Mouse (Mus musculus): ENCODE results near the gene Olfr130.

The Olfr130 gene

DNA sequence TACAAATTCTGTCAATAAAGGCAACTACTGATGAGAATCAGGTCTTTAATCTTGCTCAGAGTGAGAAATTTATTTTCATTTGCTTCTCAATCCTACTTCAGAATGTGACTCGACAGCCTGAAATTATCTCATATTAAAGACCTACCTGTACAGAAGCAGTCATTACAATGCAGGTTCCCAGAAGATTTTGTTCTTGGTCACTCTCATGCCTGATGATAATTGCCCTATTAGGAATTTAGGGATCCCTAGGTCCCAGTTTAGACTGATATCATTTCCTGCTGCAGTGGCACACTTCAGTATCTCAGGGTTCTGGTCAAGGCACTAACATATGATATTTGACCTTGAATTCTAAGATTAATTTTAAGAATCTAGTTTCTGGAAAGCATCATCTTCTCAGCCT is at the start of gene Olfr130:
Olfr130 (plus strand) TSS at position 301 of the 400 bp plus-strand sequence.
- DNase-seq (ENCODE audit: low read depth) = no peak

DNA sequence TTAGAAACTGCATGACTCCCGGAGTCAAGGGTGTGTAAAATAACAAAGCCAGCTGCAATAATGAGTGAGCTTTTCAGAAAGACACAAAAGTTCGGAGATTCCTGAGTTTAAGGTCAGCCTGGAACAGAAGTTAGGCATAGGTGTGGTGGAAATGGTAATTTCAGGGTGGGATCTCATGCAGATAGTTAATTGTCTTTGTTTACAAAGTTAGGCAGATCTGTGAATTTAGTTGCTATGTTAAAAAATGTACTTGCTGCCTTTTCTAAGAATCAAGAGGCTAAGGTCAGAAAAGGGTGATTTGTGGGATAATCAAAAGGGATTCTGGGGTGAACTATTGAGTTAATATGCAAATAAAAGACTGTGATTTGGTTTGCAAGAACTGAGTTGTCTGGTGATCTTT is 47.4 kb upstream of the Olfr130 start:
- no peak for DNase-seq (ENCODE audit: low read depth)

DNA sequence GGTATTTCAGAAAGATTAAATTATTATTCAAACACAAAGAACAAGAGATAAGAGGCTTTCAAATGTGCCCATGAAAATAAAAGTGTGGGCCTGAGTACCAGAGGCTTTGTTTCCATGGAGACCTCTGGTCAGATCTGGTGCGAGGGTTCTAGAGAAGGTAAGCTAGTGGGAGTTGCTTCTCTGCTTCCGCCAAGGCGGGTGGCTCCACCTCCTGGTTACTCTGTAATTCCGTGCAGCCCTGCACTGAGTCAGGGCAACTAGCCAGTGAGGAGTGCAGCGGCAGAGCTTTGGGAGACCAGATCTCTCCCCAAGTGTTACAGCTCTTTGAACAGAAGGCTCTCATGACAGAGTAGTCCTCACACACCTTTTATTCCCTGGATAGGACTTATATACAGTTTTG is 37.4 kb upstream of the Olfr130 start:
- no peak for DNase-seq (ENCODE audit: low read depth)

- DNase-seq (ENCODE audit: low read depth) = no peak
These were observed 3.7 kb upstream of the Olfr130 start, which contains the start of gene Olfr129 for GRCm38 (mm10) chr17:38059979-38060378. Gene Olfr129 (minus strand): TSS chr17:38060079.

- no peak for DNase-seq (ENCODE audit: low read depth)
These were observed 18.6 kb downstream of the Olfr130 start for GRCm38 (mm10) chr17:38082364-38082763.

GRCm38 (mm10) chr17:38088593-38088992 is 24.9 kb downstream of the Olfr130 start, which contains the start of gene Olfr131:
Gene Olfr131 (minus strand): TSS chr17:38088693.
- DNase-seq (ENCODE audit: low read depth) = no peak
